Mouse (Mus musculus) testis, adult 2 months (tissue): ENCODE measurements at regions not wholly inside any gene's neighbourhood (a gene's known extent, or its start where the extent isn't known, plus 50 kb on each side); places are given as distances from the start of the nearest gene placed in this dataset.

Experiments used
- CTCF ChIP-seq: fragments of 200-500 bp; IDR thresholded peaks from 2 replicates; pipeline ENCODE4 v1.5.1; 2012; ENCODE audit warnings: low read depth, mild to moderate bottlenecking, inconsistent platforms, low read length, moderate library complexity; ENCODE audit not compliant: control insufficient read depth, insufficient read depth, insufficient replicate concordance
- POLR2A ChIP-seq: fragments of 200-500 bp; IDR thresholded peaks from 2 replicates; pipeline ENCODE4 v1.6.1; 2012; ENCODE audit warnings: low read depth, mild to moderate bottlenecking, inconsistent platforms, low read length, moderate library complexity; ENCODE audit not compliant: control insufficient read depth

DNA sequence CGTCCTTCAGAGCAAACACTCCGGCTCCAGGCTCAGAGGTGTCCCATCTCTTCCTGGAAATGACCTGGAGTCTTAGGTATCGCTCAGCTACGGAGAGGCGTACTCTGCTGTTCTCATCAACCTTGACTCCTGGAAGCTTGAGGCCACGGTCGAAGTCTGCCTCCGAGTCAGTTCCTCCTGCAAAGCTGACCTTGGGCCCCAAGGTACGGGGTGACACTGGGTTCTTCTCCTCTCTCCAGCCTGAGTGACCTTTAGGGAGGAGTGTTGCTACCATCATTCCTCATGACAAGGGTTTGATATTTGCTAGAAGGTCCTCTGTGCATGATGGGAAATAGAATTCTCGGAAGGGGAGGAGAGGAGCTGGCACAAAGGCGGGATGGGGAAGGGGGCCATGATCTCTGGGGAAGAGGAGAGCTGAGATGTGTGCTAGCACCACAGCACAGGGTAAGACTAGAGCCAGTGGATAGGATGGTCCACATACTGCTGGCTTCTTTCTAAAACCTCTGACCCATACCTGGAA, 469.0 kb downstream of the Rps24 start:
- TF ChIP-seq CTCF (no peak), POLR2A (no peak)
